Mouse (Mus musculus) yolk sac, embryonic 10.5 days (tissue): ENCODE measurements at regions not wholly inside any gene's neighbourhood (a gene's known extent, or its start where the extent isn't known, plus 50 kb on each side); places are given as distances from the start of the nearest gene placed in this dataset.

Experiments used
- DNase-seq: peaks from one replicate; pipeline ENCODE4 v3.0.0-alpha.2; 2017; ENCODE audit warnings: low spot score

GRCm38 (mm10) chr13:5714793-5715192, 146.5 kb upstream of the Klf6 start:
- DNase-seq: no peak

- DNase-seq: no peak
Observed at GRCm38 (mm10) chr13:5716749-5717148, 144.5 kb upstream of the Klf6 start.

GRCm38 (mm10) chr13:5723319-5723718, 138.0 kb upstream of the Klf6 start:
- DNase-seq: no peak

DNA sequence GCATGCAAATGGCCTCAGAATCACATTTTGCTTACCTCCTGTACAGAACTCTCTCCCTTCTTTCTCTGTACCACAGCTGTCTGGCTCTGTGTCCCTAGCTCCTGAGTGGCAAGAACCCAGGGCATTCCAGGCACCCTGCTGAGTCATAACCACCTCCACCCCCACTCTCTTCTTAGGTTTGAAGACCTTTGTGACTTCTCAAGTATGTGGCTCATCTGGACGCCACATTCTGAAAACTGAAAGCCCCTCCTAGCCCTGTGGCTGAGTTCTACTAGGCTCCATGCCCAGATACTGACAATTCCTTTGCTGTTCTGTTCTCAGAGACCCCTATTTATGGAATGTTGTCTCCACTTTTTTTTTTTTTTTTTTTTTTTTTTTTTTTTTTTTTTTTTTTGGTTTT, 136.9 kb upstream of the Klf6 start:
- DNase-seq: no peak

DNA sequence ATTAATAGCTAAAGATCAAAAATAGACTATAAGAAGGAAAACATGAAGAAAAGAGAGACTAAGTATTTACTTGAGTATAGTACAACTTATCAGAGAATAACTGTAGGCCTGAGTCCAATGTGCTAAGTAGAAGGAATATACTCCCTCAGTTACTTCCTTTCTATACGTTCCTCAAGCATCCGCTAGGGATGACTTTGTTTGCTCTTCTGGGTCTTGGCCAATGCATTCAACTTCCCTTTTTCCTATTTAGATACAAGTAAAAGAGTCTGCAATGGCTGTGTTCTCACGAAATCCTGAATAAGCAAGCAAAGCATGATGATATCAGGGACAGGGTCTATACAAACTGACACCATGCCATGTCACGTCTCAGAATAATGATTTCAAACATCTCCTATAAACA, 135.3 kb upstream of the Klf6 start:
- no peak for DNase-seq

DNA sequence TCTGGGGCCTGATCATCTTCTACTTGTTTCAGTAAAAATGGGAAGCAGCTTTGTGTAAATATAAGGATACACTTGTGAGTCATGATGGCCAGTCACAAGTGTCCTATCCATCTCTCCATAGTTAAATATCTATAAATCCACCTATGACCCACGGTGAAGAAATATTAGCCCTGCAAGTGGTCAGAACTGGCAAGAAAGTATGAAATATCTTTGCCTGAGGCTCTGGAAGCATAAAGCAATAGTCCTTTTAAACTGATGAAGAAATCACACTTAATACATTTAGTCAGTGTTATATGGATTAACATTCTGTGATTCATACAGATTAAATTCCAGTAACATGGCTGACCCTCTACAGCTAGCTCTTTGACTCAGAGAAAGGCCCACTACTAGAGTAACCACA, 134.8 kb upstream of the Klf6 start:
- no peak for DNase-seq

GRCm38 (mm10) chr13:5728172-5728571, 133.1 kb upstream of the Klf6 start:
- no peak for DNase-seq

- no peak for DNase-seq
Observed at GRCm38 (mm10) chr13:5728808-5729207, 132.5 kb upstream of the Klf6 start.

- no peak for DNase-seq
Observed at GRCm38 (mm10) chr13:5729426-5730068, 131.7 kb upstream of the Klf6 start.

DNA sequence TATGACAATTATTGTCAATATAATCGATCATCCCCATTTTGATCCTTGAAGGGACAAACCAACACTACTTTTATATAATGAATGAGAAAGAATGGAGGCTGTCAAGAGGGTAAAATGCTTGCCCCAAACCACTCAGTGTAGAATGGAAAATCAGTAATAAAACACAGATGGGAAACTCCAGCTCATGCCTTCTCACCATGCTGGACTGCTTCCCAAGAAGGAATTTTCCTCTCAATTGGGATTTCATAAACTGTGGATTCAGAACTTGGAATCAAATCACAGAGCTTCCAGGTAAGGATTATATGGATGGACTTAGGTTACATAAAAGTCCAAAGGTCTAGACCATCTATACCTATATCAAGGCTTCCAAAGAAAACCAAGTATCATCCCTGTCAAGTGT, 129.1 kb upstream of the Klf6 start:
- DNase-seq: no peak

DNA sequence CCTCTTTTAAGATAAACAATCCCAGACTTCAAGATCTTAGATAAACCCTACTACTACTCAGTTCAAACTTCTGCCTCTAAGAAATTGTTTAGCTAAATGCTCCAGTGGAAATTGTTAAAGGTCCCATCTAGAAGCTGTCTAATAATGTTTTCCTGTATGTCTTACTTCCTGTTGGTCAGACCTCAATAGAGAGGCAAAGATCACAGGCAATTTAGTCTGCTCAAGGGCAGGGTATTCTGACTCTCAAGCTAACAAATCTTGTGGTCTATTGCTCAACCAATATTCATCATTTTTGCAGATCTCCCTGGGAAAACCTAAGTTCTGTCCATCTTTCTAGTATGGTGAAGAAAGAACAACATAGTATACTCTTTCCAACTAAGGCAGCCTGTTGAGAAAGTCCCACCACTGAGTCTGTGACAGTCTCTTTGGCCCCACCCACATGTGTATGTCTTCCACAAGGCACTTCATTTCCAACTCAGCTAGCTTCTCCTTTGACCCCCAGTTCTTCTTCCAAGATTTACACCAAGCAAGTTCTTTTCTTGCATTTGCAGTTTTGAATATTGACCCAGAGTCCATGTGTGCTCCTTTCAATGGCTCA, 126.2 kb upstream of the Klf6 start:
- no peak for DNase-seq

DNA sequence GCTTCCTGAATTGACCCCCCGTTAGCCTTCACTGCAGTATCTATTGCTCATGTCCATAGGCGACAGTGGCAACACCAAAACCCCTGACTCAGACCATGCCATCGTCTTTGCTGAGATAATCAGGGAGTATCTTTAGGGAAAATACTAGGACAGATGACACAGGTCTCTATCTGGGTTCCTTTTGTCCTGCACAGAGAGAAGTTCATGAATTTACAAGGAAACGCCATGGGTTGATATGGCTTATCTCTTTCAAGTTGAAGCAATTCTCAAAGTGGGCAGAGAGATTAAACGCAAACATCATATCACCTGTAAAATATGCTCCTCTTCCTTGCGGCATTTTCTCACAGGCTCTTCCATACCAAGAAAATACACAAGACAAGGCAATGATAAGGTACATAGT, 124.8 kb upstream of the Klf6 start:
- no peak for DNase-seq

DNA sequence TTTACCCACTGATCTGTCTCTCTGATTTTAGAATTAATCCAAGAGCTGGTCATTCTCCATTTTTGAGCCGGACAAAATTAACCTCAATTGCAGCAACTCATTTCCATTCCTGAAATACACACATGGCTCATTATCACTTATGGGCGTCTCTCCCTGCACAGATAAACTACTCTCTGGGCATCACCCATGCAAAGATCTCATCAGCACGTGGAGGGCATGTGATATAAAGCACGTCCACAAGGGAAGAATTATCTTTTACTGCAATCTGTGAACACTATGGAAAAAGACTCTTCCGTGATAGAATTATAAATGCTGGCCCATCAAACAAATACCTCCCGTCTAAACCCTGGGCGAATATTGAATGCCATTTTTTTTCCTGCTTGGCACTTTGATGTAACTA, 124.1 kb upstream of the Klf6 start:
- DNase-seq: no peak

DNA sequence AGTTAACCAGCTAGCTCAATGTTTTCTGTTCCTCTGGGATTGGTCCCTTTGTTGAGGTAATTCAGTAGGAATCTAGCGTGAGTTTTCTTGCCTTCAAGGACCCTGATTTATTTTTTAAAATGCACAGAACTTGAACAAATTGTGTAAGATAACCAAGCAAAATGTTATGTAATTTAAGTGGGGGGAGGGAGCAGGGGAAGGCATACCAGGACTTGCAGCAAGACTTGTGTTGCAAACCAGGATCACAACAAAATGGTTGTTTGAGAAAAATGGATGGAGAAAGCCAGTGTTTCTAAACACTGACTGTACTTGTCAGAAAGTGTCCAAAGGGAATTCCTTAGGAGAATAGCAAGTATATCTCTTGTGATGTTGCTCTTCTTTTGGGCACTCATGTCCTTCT, 120.5 kb upstream of the Klf6 start:
- no peak for DNase-seq

GRCm38 (mm10) chr13:5744949-5745348, 116.3 kb upstream of the Klf6 start:
- DNase-seq: no peak

DNA sequence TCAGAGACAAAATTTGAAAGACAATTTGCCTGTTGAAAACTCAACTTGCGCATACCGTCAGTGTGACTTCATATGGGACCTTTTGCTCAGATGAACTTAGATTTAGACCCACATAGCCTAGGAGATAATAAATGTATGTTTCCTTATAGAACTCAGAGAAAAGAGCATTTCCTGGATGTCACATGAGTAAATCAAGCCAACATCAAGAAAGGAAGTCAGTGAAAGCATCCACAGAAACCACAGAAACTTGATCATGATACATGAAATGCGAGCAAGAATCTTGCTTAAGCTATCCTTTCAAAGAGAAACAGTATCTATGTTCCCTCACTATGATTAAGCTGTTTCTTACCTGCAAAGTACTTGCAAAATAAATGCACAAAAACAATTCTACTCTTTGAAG, 104.1 kb upstream of the Klf6 start:
- no peak for DNase-seq

- DNase-seq: no peak
Observed at GRCm38 (mm10) chr13:5757963-5758362, 103.3 kb upstream of the Klf6 start.

DNA sequence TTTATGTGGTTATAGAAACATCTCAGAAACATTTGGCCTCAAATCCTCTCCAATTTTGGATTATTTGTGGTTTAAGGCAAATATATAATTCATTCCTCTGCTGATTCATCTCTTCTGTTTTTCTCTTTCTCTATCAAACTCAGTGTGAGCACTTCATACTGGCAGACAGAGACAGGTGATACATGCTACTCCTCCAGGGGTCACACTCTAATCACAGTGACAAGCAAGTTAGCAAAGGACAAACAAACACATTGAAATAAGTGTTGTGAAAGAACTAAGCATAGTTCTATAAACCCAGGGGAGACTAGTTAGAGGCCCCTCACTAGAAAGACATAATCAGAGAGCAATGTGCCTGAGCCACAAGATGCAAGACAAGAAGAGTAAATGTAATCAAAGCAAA, 101.3 kb upstream of the Klf6 start:
- no peak for DNase-seq

- no peak for DNase-seq
Observed at GRCm38 (mm10) chr13:5766394-5766793, 94.9 kb upstream of the Klf6 start.

DNA sequence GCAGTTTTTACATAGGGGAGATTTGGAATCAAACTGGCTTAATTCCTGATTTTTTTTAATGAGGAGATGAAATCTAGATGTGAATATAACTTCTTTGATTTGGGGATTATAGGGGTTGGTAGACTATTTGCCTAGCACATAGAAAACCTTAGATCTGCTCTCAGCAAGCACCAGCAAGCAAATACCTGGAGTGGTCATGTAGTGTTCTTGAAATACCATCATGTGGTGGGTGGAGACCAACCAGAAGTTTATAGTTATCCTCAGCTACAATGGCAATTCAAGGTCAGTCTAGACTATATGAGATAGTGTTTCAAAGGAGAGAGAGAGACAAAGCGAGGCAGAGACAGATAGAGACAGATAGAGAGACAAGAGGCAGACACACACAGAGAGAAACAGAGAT, 94.1 kb upstream of the Klf6 start:
- DNase-seq: no peak

DNA sequence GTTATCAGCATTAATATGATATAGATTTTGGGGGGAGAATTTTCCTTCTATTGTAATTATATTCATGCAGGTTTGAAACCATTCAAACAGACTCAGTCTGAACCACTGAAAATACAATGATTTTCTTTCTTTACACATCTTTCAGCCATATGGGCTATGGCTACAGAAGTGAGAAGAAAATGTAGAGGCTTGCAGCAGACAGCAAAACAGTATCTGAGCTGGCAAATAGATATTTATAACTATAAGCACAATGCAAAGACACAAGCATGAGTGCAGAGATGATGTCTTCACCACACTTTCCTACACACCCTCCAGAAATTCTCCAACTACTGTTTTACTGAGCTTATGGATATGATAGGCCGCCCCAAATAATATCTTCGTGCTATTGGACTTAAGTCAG, 92.6 kb upstream of the Klf6 start:
- no peak for DNase-seq

- no peak for DNase-seq
Observed at GRCm38 (mm10) chr13:5769283-5770260, 91.7 kb upstream of the Klf6 start.

- DNase-seq: no peak
Observed at GRCm38 (mm10) chr13:5773811-5774210, 87.5 kb upstream of the Klf6 start.
